Mouse (Mus musculus) macrophage (primary cell): ENCODE results near the gene Clrn1. TPM values are rescaled to one million over a fixed set of nuclear protein-coding genes. Genes with fewer than 3 reads are reported as not detected.
"Not testable (repeated sequence)": the region's sequence is repeated elsewhere in the genome, so short reads cannot be mapped to it uniquely, and the experiment has no call there.

Source experiments
- H3K27ac ChIP-seq: fragments of 350-480 bp; formaldehyde crosslinking; 2 replicates; pipeline ENCODE4 v1.9.0; 2021
- H3K36me3 ChIP-seq: fragments of 350-480 bp; formaldehyde crosslinking; 2 replicates; pipeline ENCODE4 v1.9.0; 2021; ENCODE audit errors: inconsistent target
- H3K4me3 ChIP-seq: fragments of 350-480 bp; formaldehyde crosslinking; 2 replicates; pipeline ENCODE4 v1.9.0; 2021; ENCODE audit errors: inconsistent target
- H3K79me2 ChIP-seq: fragments of 350-480 bp; formaldehyde crosslinking; 2 replicates; pipeline ENCODE4 v1.9.0; 2021; ENCODE audit errors: inconsistent target
- WGBS: methylation state at CpG from one replicate; pipeline ENCODE4 v1.1.7; 2026; ENCODE audit warnings: inconsistent platforms; ENCODE audit not compliant: missing documents; 5-methylcytosine and 5-hydroxymethylcytosine counted together
- polyA plus RNA-seq: library from polyadenylated mRNA; stranded (reverse); fragments of 250-400 nt; gene quantifications from 3 replicates; pipeline ENCODE4 v1.2.4, GENCODE M21; 2018; ENCODE audit warnings: inconsistent platforms

The Clrn1 gene
- polyA plus RNA-seq, 1 experiment from 2014 or later: not detected

DNA sequence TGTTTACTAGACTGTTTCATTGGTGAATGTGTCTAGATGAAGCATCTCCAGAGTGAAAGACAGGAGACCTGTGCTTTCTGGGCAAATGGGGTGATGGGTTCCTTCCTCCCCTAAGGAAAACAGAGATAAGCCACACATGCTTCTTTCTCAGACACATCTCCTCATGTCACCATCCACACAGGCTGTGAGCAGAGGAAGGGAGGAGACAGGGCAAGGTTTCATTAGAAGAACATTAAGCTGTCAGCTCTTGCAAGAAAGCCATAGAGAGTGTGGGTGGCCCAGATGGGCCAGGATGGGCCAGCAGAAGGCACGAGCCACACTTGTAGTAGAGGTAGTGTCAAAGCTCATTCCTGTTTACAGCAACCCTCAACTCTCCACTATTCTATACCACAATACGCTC is 5.0 kb downstream of the Clrn1 start:
- Histone ChIP-seq H3K36me3 (no peaks in the 10 kb centered on the region), H3K4me3 (no peak overlapping the region), H3K79me2 (no peaks in the 10 kb centered on the region), H3K27ac (no peak overlapping the region)
- 82% methylated on average over 2 of the region's 2 CpGs for WGBS

DNA sequence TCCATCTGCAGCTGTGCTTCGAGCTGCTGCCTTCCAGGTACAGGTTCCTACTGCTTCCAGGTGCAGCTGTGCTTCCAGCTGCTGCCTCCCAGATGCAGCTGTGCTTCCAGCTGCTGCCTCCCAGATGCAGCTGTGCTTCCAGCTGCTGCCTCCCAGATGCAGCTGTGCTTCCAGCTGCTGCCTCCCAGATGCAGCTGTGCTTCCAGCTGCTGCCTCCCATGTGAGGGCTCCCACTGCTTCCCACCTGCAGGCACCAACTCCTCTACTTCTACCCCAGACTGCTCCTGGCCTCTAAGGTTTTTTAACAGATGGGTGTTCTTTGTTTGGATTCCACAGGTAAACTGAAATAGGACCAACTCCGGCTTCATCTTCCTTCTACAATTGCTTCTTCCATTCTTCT is 13.3 kb downstream of the Clrn1 start:
- H3K4me3 ChIP-seq, H3K36me3 ChIP-seq: not testable (repeated sequence)
- 83% methylated on average over 2 of the region's 2 CpGs for WGBS

GRCm38 (mm10) chr3:58865690-58866089 is 19.4 kb downstream of the Clrn1 start:
- WGBS: 85% methylated on average over 7 of the region's 7 CpGs
- no peaks in the 10 kb centered on the region for H3K79me2 ChIP-seq
- no peaks in the 10 kb centered on the region for H3K36me3 ChIP-seq
- H3K27ac ChIP-seq: no peak overlapping the region
- no peak overlapping the region for H3K4me3 ChIP-seq

More for the DNA sequence above, 13.3 kb downstream of the Clrn1 start:
- H3K27ac ChIP-seq, H3K79me2 ChIP-seq: not testable (repeated sequence)

DNA sequence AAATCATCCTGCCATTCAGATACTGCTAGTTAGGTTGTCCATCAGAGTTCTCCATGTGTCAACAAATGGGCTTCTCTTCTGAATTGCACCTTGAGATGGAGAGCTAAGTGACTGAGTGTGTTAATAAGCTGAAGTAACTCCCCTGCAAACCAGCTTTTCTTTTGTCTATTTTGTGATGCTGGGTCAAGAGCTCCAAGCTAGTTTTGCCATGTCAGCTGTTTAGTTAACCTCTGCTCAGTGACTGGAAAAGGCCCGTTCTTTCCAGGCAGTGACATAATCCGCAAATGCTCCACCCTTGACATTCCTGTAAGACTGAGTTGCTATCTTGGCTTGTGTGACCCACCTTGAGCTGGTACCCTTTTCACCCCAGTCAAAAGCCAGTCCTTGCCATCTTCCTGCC is 22.2 kb downstream of the Clrn1 start:
- WGBS: 92% methylated on average over 2 of the region's 2 CpGs
- Histone ChIP-seq H3K4me3 (no peak overlapping the region), H3K79me2 (no peaks in the 10 kb centered on the region), H3K36me3 (no peaks in the 10 kb centered on the region), H3K27ac (no peak overlapping the region)

- Histone ChIP-seq H3K79me2 (no peaks in the 10 kb centered on the region), H3K27ac (no peak overlapping the region), H3K36me3 (no peaks in the 10 kb centered on the region), H3K4me3 (no peak overlapping the region)
- WGBS: 31% methylated on average over 1 of the region's 1 CpGs
These were observed 41.7 kb downstream of the Clrn1 start for GRCm38 (mm10) chr3:58843415-58843814.

DNA sequence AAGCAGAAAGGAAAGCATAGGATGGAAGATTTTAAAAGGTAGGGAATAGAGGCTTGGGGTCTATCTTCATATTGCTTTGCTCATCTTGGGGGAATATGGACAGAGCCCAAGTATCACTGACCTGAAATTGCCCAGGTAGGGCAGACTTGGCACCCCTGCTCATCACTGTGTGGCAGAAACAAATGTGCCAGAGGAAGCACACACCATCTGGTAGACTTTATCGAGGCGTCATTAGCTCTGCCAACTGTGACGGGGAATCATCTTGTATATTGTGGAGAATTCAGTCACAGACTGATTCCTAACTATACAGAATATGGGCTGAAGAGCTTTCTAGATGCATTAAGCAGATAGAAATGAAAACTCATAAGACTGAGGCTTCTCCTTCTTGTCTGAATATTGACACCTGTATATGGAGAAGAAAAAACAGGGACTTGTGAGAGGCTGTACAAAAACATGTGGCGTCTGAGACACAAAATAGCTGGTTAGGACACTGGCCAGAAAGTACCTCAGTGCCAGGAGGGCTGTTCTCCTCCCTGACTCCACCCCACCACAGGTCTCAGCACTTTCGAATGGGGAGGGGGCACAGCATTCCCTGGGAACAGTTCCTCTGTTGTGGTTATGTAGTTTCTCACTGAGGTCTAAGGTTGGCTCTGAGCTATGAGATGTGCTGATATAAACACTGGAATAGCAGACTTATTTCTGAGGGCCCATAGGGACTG is 51.5 kb downstream of the Clrn1 start:
- Histone ChIP-seq H3K4me3 (no peak overlapping the region), H3K79me2 (no peaks in the 10 kb centered on the region), H3K27ac (no peak overlapping the region), H3K36me3 (no peaks in the 10 kb centered on the region)
- 84% methylated on average over 5 of the region's 5 CpGs for WGBS

- no peak overlapping the region for H3K4me3 ChIP-seq
- 88% methylated on average over 2 of the region's 2 CpGs for WGBS
- no peaks in the 10 kb centered on the region for H3K79me2 ChIP-seq
- no peaks in the 10 kb centered on the region for H3K36me3 ChIP-seq
- H3K27ac ChIP-seq: no peak overlapping the region
These were observed 52.3 kb downstream of the Clrn1 start for GRCm38 (mm10) chr3:58832888-58833287.

DNA sequence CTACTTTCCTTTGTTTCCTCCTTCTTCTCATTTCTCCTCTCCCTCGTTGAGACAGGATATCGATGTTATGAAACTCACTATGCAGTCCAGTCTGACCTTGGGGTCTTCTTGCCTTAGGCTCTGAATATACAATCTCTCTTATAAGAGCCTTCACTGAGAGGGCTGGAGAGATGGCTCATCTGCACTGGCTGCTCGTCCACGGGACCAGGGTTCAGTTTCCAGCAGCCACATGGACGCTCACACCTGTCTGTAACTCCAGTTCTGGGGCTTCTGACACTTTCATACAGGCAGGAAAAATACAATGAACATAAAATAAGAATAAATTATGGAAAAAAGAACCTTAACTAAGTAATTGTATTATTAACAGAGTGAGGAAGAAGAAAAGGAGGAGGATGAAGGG is 53.6 kb downstream of the Clrn1 start:
- no peaks in the 10 kb centered on the region for H3K36me3 ChIP-seq
- no peak overlapping the region for H3K4me3 ChIP-seq
- H3K79me2 ChIP-seq: no peaks in the 10 kb centered on the region
- 86% methylated on average over 5 of the region's 5 CpGs for WGBS
- no peak overlapping the region for H3K27ac ChIP-seq

- Histone ChIP-seq H3K79me2 (no peaks in the 10 kb centered on the region), H3K36me3 (no peaks in the 10 kb centered on the region), H3K4me3 (no peak overlapping the region), H3K27ac (no peak overlapping the region)
- WGBS: 88% methylated on average over 1 of the region's 1 CpGs
These were observed 55.2 kb downstream of the Clrn1 start for GRCm38 (mm10) chr3:58829926-58830325.

DNA sequence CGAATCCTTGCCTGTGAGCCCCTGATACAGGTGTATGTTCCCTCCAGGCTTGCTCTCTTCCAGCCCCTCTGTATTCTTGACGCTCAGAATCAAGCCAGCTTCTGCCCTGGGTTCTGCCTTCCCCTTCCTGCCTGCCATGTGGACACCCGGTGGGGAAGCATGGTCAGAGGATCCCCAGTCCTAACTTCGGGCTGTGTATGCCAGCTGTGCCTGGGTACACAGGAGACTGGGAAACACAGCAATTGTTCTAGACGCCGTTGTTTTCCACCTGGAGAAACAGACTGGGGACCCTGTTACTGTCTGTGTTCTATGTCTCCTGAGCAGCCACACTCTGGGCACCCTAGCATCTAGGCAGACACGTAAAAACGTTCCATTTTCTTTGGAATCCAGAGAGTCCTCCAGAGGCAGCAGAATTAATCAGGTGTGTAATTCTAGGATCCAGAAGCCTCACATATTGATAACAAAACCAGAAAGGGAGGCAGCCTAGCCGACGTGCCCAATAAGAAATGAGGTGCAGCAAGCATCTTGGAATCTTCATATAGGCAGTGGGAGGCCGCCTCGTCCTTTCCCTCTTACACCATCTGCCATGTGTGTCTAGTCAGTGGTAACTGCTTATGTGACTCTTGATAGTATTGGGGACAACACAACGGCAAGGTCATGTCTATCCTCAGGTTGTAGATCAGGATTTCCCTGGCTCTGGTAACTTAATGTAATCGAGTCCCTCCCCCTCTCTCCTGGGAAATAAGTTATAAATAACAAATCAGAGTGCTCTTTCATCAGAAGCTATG is 56.6 kb downstream of the Clrn1 start:
- no peaks in the 10 kb centered on the region for H3K36me3 ChIP-seq
- H3K4me3 ChIP-seq: no peak overlapping the region
- H3K27ac ChIP-seq: no peak overlapping the region
- no peaks in the 10 kb centered on the region for H3K79me2 ChIP-seq
- 90% methylated on average over 14 of the region's 14 CpGs for WGBS

DNA sequence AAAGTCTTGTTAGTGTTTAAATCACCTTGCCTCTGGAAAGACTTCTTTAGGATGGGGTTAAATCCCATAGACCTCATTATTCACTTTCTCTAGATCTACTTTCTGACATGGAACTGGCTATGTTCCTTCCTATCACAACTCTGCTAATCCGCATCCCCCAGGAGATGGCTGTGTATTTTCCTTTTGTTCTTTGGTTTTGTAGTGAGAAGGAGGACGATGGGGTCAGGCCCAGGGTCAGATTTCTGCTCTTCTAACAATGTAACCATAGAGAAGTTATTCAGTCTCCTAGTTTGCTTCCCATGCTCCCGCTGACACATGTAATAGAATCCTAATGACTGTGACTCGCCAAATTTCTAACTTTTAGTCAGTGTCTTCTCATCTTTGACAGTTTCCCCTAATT is 58.9 kb downstream of the Clrn1 start:
- Histone ChIP-seq H3K27ac (no peak overlapping the region), H3K79me2 (no peaks in the 10 kb centered on the region), H3K4me3 (no peak overlapping the region), H3K36me3 (no peaks in the 10 kb centered on the region)
- WGBS: 91% methylated on average over 4 of the region's 4 CpGs

GRCm38 (mm10) chr3:58822211-58822610 is 62.9 kb downstream of the Clrn1 start, which contains the start of gene Mindy4b-ps:
Gene Mindy4b-ps (minus strand): TSS chr3:58822311.
- H3K36me3 ChIP-seq: no peaks in the 10 kb centered on the region
- H3K27ac ChIP-seq: no peak within 1 kb of the TSS
- H3K79me2 ChIP-seq: no peaks in the 10 kb centered on the region
- H3K4me3 ChIP-seq: no peak within 1 kb of the TSS
- 77% methylated on average over 4 of the region's 4 CpGs for WGBS

GRCm38 (mm10) chr3:58817337-58817736 is 67.8 kb downstream of the Clrn1 start:
- H3K79me2 ChIP-seq: no peaks in the 10 kb centered on the region
- H3K36me3 ChIP-seq: no peaks in the 10 kb centered on the region
- WGBS: 74% methylated on average over 6 of the region's 6 CpGs
- H3K27ac ChIP-seq: no peak overlapping the region
- H3K4me3 ChIP-seq: no peak overlapping the region

- Histone ChIP-seq H3K36me3 (no peaks in the 10 kb centered on the region), H3K4me3 (no peak overlapping the region), H3K27ac (no peak overlapping the region), H3K79me2 (no peaks in the 10 kb centered on the region)
- 81% methylated on average over 3 of the region's 3 CpGs for WGBS
These were observed 70.9 kb downstream of the Clrn1 start for GRCm38 (mm10) chr3:58814191-58814590.

DNA sequence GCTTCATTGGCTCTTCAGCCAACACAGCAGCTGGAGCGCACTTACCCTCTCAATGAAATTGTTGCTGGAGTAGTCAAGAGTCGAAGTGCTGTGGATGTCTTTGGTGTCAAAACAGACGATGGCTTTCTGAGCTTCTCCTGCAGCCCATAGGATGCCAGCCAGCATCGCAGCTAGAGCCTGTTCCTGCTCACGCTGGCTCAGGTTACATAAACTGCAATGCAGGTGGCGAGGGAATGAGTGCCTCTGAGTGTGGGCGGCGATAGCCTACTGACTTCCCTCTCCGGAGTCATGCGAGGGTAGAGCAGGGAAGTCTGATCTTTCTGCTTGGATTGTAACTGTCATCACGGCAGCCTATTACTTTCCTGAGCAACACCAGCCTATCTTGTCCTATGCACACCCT is 74.8 kb downstream of the Clrn1 start:
- Histone ChIP-seq H3K36me3 (no peaks in the 10 kb centered on the region), H3K4me3 (no peak overlapping the region), H3K27ac (no peak overlapping the region), H3K79me2 (no peaks in the 10 kb centered on the region)
- WGBS: 66% methylated on average over 11 of the region's 11 CpGs
